Mouse (Mus musculus) stomach, postnatal 0 days (tissue): ENCODE results near the gene Colq. TPM values are rescaled to one million over a fixed set of nuclear protein-coding genes. Genes with fewer than 3 reads are reported as not detected.

ENCODE experiments used
- ATAC-seq: fragments of 200-750 bp; cut with Nextera tagmentation; 2 replicates; pipeline ENCODE4 v1.8.0; 2017; ENCODE audit not compliant: low FRiP score, low TSS enrichment
- DNase-seq: peaks from one replicate; pipeline ENCODE4 v3.0.0-alpha.2; 2016; ENCODE audit warnings: low spot score
- H3K27ac ChIP-seq: fragments of 300-500 bp; sonication (generic); replicated peaks from 2 replicates; pipeline ENCODE4 v1.5.1; 2014; ENCODE audit warnings: mild to moderate bottlenecking, control low read depth
- H3K27me3 ChIP-seq: fragments of 300-500 bp; sonication (generic); 2 replicates; pipeline ENCODE4 v1.6.1; 2014; ENCODE audit warnings: low read length; ENCODE audit not compliant: control insufficient read depth, insufficient read depth
- H3K36me3 ChIP-seq: fragments of 300-500 bp; sonication (generic); 2 replicates; pipeline ENCODE4 v1.6.1; 2014; ENCODE audit warnings: low read length, mixed read lengths; ENCODE audit not compliant: control insufficient read depth, insufficient read depth
- H3K4me1 ChIP-seq: fragments of 300-500 bp; sonication (generic); replicated peaks from 2 replicates; pipeline ENCODE4 v1.6.1; 2014; ENCODE audit warnings: antibody characterized with exemption; ENCODE audit not compliant: control insufficient read depth, insufficient read depth
- H3K4me2 ChIP-seq: fragments of 300-500 bp; sonication (generic); replicated peaks from 2 replicates; pipeline ENCODE4 v1.6.1; 2014; ENCODE audit warnings: low read depth, mild to moderate bottlenecking, control low read depth, moderate library complexity
- H3K4me3 ChIP-seq: fragments of 300-500 bp; sonication (generic); 2 replicates; pipeline ENCODE4 v1.5.1; 2014; ENCODE audit warnings: low read depth, low read length, control low read depth
- H3K9ac ChIP-seq: fragments of 300-500 bp; sonication (generic); 2 replicates; pipeline ENCODE4 v1.6.1; 2014; ENCODE audit warnings: mild to moderate bottlenecking, low read length, control low read depth, mixed read lengths
- H3K9me3 ChIP-seq: fragments of 300-500 bp; sonication (generic); 2 replicates; pipeline ENCODE4 v1.6.1; 2016; ENCODE audit warnings: low read length; ENCODE audit not compliant: control insufficient read depth
- CTCF ChIP-seq: IDR thresholded peaks from 2 replicates; pipeline ENCODE4 v1.5.1; 2016; ENCODE audit warnings: antibody characterized with exemption, low read depth, mild to moderate bottlenecking, moderate library complexity
- EP300 ChIP-seq: optimal IDR thresholded peaks from 2 replicates; pipeline ENCODE3; 2016; ENCODE audit warnings: antibody characterized with exemption
- WGBS: fragments of 180-500 bp; shearing (Covaris S2); extraction: QIAGEN DNeasy Blood & Tissue Kit; methylation state at CpG from one replicate; pipeline ENCODE4 v1.1.7; 2014; 5-methylcytosine and 5-hydroxymethylcytosine counted together
- polyA plus RNA-seq: library from polyadenylated mRNA; unstranded; fragments of >200 nt; fragmentation: Nextera tagmentation; extraction: Ambion mirVana; gene quantifications from 2 replicates; pipeline ENCODE4 v1.2.1, GENCODE M21; 2015

The Colq gene
- polyA plus RNA-seq: 0.91 and 1.2 TPM in 2 replicates

DNA sequence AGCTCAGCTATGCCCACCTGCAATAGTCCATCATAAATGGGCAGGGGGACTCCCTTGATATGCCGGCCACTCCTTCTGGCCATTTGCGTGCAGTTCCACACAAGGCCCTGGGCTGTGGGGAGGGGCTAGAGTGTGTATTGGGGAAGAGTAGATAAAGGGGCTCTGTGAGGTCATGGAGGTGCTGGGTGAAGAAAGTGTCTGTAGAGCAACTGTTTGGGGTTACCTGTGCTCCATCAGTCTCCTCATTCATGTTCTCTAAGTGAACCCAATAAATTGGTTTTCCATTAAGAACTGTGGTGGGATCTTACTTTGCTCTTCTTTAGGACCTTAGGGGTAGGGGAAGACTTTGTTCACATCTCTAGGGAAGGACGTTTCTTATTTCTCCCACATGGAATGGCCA, at the start of gene Colq:
Colq (minus strand) TSS at position 101 of the 400 bp plus-strand sequence.
- TF ChIP-seq CTCF: no peak
- TF ChIP-seq EP300: no peak
- H3K36me3 ChIP-seq: no peaks in the 10 kb centered on the region
- H3K9ac ChIP-seq: no peak within 1 kb of the TSS
- WGBS: 85% methylated on average over 3 of the region's 3 CpGs
- H3K27ac ChIP-seq: no peak within 1 kb of the TSS
- no peak within 1 kb of the TSS for H3K4me2 ChIP-seq
- no peaks in the 10 kb centered on the region for H3K4me1 ChIP-seq
- H3K4me3 ChIP-seq: no peak within 1 kb of the TSS
- H3K27me3 ChIP-seq: no peaks in the 10 kb centered on the region
- DNase-seq (no peak), ATAC-seq (no peak)
- H3K9me3 ChIP-seq: no peaks in the 10 kb centered on the region

DNA sequence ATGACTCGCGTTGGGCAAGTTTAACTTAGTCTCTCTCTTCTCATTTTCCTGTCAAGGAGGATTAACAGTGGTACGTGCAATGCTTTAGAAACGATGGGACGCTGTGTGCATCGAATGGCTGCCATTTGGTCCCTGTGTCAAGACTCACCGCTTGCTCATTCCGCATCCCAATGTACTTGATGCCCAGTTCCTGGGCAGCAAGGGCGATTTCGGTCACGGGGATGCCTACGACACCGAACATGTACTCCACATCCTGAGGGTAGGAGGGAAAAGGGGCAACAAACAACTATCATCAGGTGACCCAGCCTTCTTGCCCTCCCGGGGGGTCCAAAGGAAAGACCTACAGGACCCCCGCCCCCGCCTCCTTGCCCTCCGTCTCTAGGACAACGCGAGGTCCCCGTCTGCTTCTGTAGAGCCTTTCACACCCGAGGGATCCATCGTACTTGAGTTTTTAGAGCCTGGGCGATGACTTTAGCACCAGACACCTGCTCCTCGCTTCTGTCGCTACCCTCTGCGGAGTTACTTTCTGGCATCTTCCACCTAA, 49.3 kb upstream of the Colq start, which contains the start of gene Gm49387:
Gm49387 (minus strand) TSS at position 533 of the 544 bp plus-strand sequence.
- ATAC-seq: peak; percentile 12; the same call in 1 of the 2 replicates
- H3K4me3 ChIP-seq: peak within 1 kb of the TSS; percentile 54
- no peak for DNase-seq
- TF ChIP-seq CTCF: no peak
- no peak for TF ChIP-seq EP300
- H3K9ac ChIP-seq: peak within 1 kb of the TSS; percentile 83
- WGBS: 2% methylated on average over 26 of the region's 26 CpGs
- H3K36me3 ChIP-seq: no peaks in the 10 kb centered on the region
- H3K9me3 ChIP-seq: no peaks in the 10 kb centered on the region
- H3K4me2 ChIP-seq: peak within 1 kb of the TSS; percentile 91
- H3K27me3 ChIP-seq: no peaks in the 10 kb centered on the region
- peak within 1 kb of the TSS; percentile 79 for H3K27ac ChIP-seq
- no peaks in the 10 kb centered on the region; the same call in 1 of the 2 replicates for H3K4me1 ChIP-seq

DNA sequence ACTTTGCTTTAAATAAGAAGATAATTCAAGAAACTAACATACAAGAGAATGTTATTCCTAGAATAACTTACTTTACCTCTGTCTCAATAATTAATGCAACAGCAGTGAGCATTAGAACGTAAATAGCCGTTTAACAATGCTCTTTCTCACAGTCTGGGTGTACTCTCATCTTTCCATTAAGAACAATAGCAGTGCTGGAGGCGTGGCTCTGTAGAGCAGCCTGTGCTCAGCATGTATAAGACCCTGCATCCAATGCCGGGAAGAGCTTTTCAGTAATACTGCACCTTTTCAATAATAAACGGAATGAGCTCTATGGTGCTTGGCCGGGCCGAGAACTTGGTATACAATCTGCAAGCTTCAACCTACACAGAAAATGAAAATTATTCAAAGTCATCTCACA, 39.5 kb upstream of the Colq start:
- H3K4me1 ChIP-seq: no peaks in the 10 kb centered on the region
- H3K27me3 ChIP-seq: no peaks in the 10 kb centered on the region
- DNase-seq: no peak
- no peak overlapping the region for H3K4me2 ChIP-seq
- TF ChIP-seq EP300: no peak
- TF ChIP-seq CTCF: no peak
- H3K4me3 ChIP-seq: no peak overlapping the region
- WGBS: 72% methylated on average over 7 of the region's 7 CpGs
- ATAC-seq: no peak
- no peaks in the 10 kb centered on the region for H3K36me3 ChIP-seq
- no peak overlapping the region for H3K9ac ChIP-seq
- no peak overlapping the region for H3K27ac ChIP-seq
- H3K9me3 ChIP-seq: no peaks in the 10 kb centered on the region

DNA sequence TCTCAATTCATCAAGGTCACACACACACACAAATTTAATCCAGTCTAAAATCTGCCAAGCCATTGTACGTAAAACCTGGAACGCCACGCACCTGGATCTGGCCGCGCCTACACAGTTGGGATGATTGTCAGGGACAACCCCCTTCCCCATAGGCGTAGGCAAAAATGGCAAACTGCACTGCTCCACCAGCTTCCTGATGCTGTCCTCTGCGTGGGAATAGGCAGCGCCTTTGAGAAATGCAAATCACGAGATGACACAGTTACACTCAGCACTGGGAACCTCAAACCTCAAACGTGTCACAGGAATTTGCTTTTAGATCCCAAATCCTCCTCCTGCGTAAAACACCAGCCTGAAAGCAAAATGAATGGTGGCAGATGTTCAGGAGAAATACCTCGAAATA, 31.6 kb upstream of the Colq start:
- Histone ChIP-seq H3K4me3 (no peak overlapping the region), H3K27ac (no peak overlapping the region), H3K4me1 (no peaks in the 10 kb centered on the region), H3K27me3 (no peaks in the 10 kb centered on the region), H3K4me2 (no peak overlapping the region), H3K9me3 (no peaks in the 10 kb centered on the region), H3K36me3 (no peaks in the 10 kb centered on the region), H3K9ac (no peak overlapping the region)
- ATAC-seq (no peak), DNase-seq (no peak)
- 73% methylated on average over 12 of the region's 12 CpGs for WGBS
- no peak for TF ChIP-seq CTCF
- no peak for TF ChIP-seq EP300

DNA sequence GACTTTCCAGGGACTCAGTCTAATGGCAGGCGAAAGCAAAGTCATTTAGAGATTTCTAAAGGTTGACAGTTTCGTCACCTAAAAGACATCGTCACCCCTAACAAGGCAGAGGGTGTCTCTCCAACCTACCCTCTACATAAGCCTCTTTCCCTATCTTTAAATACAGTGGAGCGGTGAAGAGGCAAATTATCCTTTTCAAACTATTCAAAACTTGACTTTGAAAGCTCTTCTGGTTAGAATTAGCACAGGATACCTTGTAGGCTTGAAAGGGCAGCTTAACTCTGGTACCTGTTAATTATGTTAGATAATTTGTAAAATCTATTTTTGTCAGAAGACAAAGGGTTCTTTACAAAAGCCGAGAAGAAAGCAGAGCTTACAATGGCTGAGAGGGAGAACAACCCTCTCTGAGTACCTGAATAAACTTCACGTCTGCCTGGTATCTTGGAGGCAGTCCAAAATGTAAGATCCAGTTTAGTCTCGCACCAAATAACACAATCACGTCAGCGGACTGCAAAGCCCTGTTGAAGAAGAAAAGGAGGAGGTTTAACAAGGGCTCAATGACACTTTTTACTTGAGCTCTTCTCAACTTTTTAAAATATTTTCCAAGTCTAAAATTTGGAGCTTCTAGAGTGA, 29.6 kb upstream of the Colq start:
- H3K36me3 ChIP-seq: no peaks in the 10 kb centered on the region
- no peak for DNase-seq
- no peaks in the 10 kb centered on the region for H3K27me3 ChIP-seq
- H3K4me3 ChIP-seq: no peak overlapping the region
- no peak overlapping the region for H3K27ac ChIP-seq
- no peak for TF ChIP-seq EP300
- no peak for TF ChIP-seq CTCF
- H3K9me3 ChIP-seq: no peaks in the 10 kb centered on the region
- ATAC-seq: no peak
- 54% methylated on average over 9 of the region's 9 CpGs for WGBS
- no peak overlapping the region for H3K9ac ChIP-seq
- no peak overlapping the region for H3K4me2 ChIP-seq
- H3K4me1 ChIP-seq: no peaks in the 10 kb centered on the region

DNA sequence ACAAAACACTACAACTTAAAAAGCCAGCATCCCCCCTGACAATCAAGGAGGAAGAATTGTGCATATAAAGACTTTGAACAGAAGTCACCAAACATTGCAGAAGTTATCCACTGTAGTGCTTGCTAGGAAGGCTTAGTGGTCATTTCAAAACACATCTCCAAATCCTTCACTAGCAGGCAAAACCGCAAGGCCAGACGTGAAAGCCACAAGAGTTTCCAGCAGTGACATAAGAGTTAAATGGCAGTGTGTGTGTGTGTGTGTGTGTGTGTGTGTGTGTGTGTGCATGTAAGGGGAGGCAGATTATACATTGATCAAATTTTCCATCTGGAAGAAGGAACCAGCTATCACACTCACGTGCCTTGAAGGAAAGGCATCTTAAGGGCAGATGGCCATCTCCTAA, 26.9 kb upstream of the Colq start:
- TF ChIP-seq EP300: no peak
- TF ChIP-seq CTCF: no peak
- Histone ChIP-seq H3K27ac (no peak overlapping the region), H3K4me1 (no peaks in the 10 kb centered on the region), H3K36me3 (no peaks in the 10 kb centered on the region), H3K9ac (no peak overlapping the region), H3K9me3 (no peaks in the 10 kb centered on the region), H3K4me2 (no peak overlapping the region), H3K4me3 (no peak overlapping the region), H3K27me3 (no peaks in the 10 kb centered on the region)
- ATAC-seq (no peak), DNase-seq (no peak)
- WGBS: 66% methylated on average over 3 of the region's 3 CpGs
